Mouse (Mus musculus): ENCODE measurements around the gene Dusp28. TPM values are rescaled to one million over a fixed set of nuclear protein-coding genes. Genes with fewer than 3 reads are reported as not detected.

Gene Dusp28
- polyA plus RNA-seq, 1 experiment from 2014 or later: 9.9 TPM

GRCm38 (mm10) chr1:92895089-92895488 is 11.7 kb upstream of the Dusp28 start:
- peak; percentile 72 for DNase-seq (ENCODE audit: low spot score)
- WGBS: 16% methylated on average over 3 of the region's 3 CpGs
- Histone ChIP-seq H3K9me3 (ENCODE audit: control insufficient read depth, low read length) (no peaks in the 10 kb centered on the region), H3K4me2 (ENCODE audit: low read length) (no peak overlapping the region), H3K9ac (ENCODE audit: low read length) (no peak overlapping the region), H3K27me3 (replicated peaks; ENCODE audit: control insufficient read depth, insufficient read depth, low read length) (no peaks in the 10 kb centered on the region), H3K4me1 (replicated peaks; ENCODE audit: control insufficient read depth, insufficient read depth, low read length) (no peaks in the 10 kb centered on the region), H3K27ac (ENCODE audit: low read depth) (no peak overlapping the region), H3K4me3 (ENCODE audit: low read depth, low read length) (no peak overlapping the region), H3K36me3 (ENCODE audit: control insufficient read depth, insufficient read depth, low read length) (no peaks in the 10 kb centered on the region)
- 0 out of 2 replicates have a peak, but pooled peaks have one; percentile 60 for ATAC-seq (replicated peaks; ENCODE audit: low FRiP score, low TSS enrichment, low read depth)

DNA sequence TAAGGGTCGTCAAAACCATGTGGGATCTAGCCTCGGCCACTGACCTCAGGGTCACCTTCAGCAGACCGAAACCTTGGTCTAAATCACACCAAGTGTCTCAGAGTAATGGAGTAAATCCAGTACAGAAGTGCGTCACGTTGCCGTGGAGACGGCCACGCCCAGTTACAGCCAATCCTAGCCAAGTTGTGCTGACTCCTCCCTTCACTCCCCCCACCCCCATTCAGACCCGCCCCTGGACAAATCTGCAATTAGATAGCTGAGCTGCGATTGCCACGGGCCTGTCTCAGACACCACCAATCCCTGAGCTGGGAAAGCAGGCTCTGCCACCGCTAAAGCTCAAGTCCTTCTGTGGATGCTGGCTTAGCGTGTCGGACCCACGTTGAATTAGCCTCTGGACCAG is 4.0 kb upstream of the Dusp28 start, which contains the start of gene Ankmy1:
TSS of gene Ankmy1 (minus strand) at position 121 of the 400 bp plus-strand sequence.
- H3K9ac ChIP-seq (ENCODE audit: low read length): no peak within 1 kb of the TSS
- H3K4me2 ChIP-seq (ENCODE audit: low read length): peak within 1 kb of the TSS; percentile 49
- H3K36me3 ChIP-seq (ENCODE audit: control insufficient read depth, insufficient read depth, low read length): no peaks in the 10 kb centered on the region
- H3K27me3 ChIP-seq (replicated peaks; ENCODE audit: control insufficient read depth, insufficient read depth, low read length): no peaks in the 10 kb centered on the region
- ATAC-seq (replicated peaks; ENCODE audit: low FRiP score, low TSS enrichment, low read depth) (peak; percentile 14), DNase-seq (ENCODE audit: low spot score) (peak; percentile 81)
- H3K4me3 ChIP-seq (ENCODE audit: low read depth, low read length): peak within 1 kb of the TSS; percentile 13; the same call in 1 of the 2 replicates
- 2% methylated on average over 15 of the region's 15 CpGs for WGBS
- peaks cover 9% of the 10 kb centered on the region for H3K4me1 ChIP-seq (replicated peaks; ENCODE audit: control insufficient read depth, insufficient read depth, low read length)
- no peaks in the 10 kb centered on the region for H3K9me3 ChIP-seq (ENCODE audit: control insufficient read depth, low read length)
- H3K27ac ChIP-seq (ENCODE audit: low read depth): no peak within 1 kb of the TSS

DNA sequence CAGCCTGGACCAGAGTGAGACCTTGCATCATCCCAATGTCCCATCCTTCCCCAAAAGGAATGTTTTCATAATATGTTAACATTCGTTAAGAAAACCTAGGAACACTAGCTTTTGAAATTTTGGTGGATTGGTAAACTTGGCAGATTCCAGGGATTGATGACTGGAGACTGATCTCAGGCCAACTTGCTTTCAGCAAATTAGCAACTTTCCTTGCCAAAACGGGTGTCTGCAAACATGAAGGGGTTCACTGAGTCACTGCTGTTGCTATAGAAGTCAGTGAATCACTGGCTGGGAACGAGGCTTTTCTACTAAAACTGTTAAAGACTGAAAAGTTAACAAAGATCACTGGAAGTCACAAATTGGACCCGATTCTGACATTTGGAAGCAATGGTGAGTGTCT is 3.2 kb upstream of the Dusp28 start:
- DNase-seq (ENCODE audit: low spot score) (no peak), ATAC-seq (replicated peaks; ENCODE audit: low FRiP score, low TSS enrichment, low read depth) (no peak)
- Histone ChIP-seq H3K27ac (ENCODE audit: low read depth) (no peak overlapping the region), H3K9me3 (ENCODE audit: control insufficient read depth, low read length) (no peaks in the 10 kb centered on the region), H3K4me1 (replicated peaks; ENCODE audit: control insufficient read depth, insufficient read depth, low read length) (peaks cover 10% of the 10 kb centered on the region), H3K4me3 (ENCODE audit: low read depth, low read length) (no peak overlapping the region), H3K36me3 (ENCODE audit: control insufficient read depth, insufficient read depth, low read length) (no peaks in the 10 kb centered on the region), H3K4me2 (ENCODE audit: low read length) (no peak overlapping the region), H3K27me3 (replicated peaks; ENCODE audit: control insufficient read depth, insufficient read depth, low read length) (no peaks in the 10 kb centered on the region), H3K9ac (ENCODE audit: low read length) (no peak overlapping the region)
- 80% methylated on average over 4 of the region's 4 CpGs for WGBS

- no peak for ATAC-seq (replicated peaks; ENCODE audit: low FRiP score, low TSS enrichment, low read depth)
- H3K9ac ChIP-seq (ENCODE audit: low read length): no peak overlapping the region
- 83% methylated on average over 2 of the region's 2 CpGs for WGBS
Observed at GRCm38 (mm10) chr1:92905703-92906310, 974 bp upstream of the Dusp28 start.

GRCm38 (mm10) chr1:92907632-92908360 is 1.0 kb downstream of the Dusp28 start:
- peaks cover 29% of the 10 kb centered on the region for H3K4me1 ChIP-seq (replicated peaks; ENCODE audit: control insufficient read depth, insufficient read depth, low read length)
- peak overlapping the region; percentile 69 for H3K4me2 ChIP-seq (ENCODE audit: low read length)
- H3K27ac ChIP-seq (ENCODE audit: low read depth): peak overlapping the region; percentile 81; the same call in 1 of the 2 replicates
- H3K9ac ChIP-seq (ENCODE audit: low read length): peak overlapping the region; percentile 63
- peak overlapping the region; percentile 86 for H3K4me3 ChIP-seq (ENCODE audit: low read depth, low read length)
- no peaks in the 10 kb centered on the region for H3K9me3 ChIP-seq (ENCODE audit: control insufficient read depth, low read length)
- no peaks in the 10 kb centered on the region for H3K36me3 ChIP-seq (ENCODE audit: control insufficient read depth, insufficient read depth, low read length)
- no peaks in the 10 kb centered on the region for H3K27me3 ChIP-seq (replicated peaks; ENCODE audit: control insufficient read depth, insufficient read depth, low read length)
- no peak for ATAC-seq (replicated peaks; ENCODE audit: low FRiP score, low TSS enrichment, low read depth)
- 45% methylated on average over 20 of the region's 20 CpGs for WGBS
- DNase-seq (ENCODE audit: low spot score): no peak

More at GRCm38 (mm10) chr1:92905703-92906310, 974 bp upstream of the Dusp28 start:
- Histone ChIP-seq H3K4me3 (ENCODE audit: low read depth, low read length) (no peak overlapping the region), H3K4me2 (ENCODE audit: low read length) (no peak overlapping the region), H3K9me3 (ENCODE audit: control insufficient read depth, low read length) (no peaks in the 10 kb centered on the region), H3K4me1 (replicated peaks; ENCODE audit: control insufficient read depth, insufficient read depth, low read length) (peaks cover 18% of the 10 kb centered on the region), H3K27ac (ENCODE audit: low read depth) (no peak overlapping the region), H3K27me3 (replicated peaks; ENCODE audit: control insufficient read depth, insufficient read depth, low read length) (no peaks in the 10 kb centered on the region), H3K36me3 (ENCODE audit: control insufficient read depth, insufficient read depth, low read length) (no peaks in the 10 kb centered on the region)
- DNase-seq (ENCODE audit: low spot score): no peak

GRCm38 (mm10) chr1:92908664-92909063 is 1.9 kb downstream of the Dusp28 start:
- Histone ChIP-seq H3K27ac (ENCODE audit: low read depth) (no peak overlapping the region), H3K36me3 (ENCODE audit: control insufficient read depth, insufficient read depth, low read length) (no peaks in the 10 kb centered on the region), H3K9me3 (ENCODE audit: control insufficient read depth, low read length) (no peaks in the 10 kb centered on the region), H3K27me3 (replicated peaks; ENCODE audit: control insufficient read depth, insufficient read depth, low read length) (no peaks in the 10 kb centered on the region), H3K9ac (ENCODE audit: low read length) (no peak overlapping the region), H3K4me3 (ENCODE audit: low read depth, low read length) (no peak overlapping the region), H3K4me1 (replicated peaks; ENCODE audit: control insufficient read depth, insufficient read depth, low read length) (peaks cover 25% of the 10 kb centered on the region), H3K4me2 (ENCODE audit: low read length) (no peak overlapping the region)
- WGBS: 89% methylated on average over 3 of the region's 3 CpGs
- DNase-seq (ENCODE audit: low spot score): no peak
- no peak for ATAC-seq (replicated peaks; ENCODE audit: low FRiP score, low TSS enrichment, low read depth)

DNA sequence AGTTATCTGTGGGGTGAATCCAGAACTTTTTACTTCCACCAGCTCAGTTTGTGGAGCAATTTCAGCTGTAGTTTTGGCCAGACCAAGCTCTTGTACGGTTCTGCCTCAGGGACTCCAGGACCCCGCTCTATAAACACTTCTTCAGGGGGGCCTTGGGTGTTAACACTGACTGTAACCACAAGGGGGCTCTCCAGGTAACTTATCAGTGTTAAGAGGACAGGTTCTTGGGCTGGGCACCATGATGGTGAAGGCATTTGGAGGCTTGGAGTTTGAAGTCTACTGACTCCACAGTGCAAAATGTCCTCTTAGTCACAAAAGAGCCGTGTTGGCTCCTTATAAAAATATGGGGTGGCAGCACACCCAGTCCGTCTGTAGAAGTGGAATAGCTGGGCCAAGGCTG is 2.3 kb downstream of the Dusp28 start:
- 70% methylated on average over 4 of the region's 4 CpGs for WGBS

DNA sequence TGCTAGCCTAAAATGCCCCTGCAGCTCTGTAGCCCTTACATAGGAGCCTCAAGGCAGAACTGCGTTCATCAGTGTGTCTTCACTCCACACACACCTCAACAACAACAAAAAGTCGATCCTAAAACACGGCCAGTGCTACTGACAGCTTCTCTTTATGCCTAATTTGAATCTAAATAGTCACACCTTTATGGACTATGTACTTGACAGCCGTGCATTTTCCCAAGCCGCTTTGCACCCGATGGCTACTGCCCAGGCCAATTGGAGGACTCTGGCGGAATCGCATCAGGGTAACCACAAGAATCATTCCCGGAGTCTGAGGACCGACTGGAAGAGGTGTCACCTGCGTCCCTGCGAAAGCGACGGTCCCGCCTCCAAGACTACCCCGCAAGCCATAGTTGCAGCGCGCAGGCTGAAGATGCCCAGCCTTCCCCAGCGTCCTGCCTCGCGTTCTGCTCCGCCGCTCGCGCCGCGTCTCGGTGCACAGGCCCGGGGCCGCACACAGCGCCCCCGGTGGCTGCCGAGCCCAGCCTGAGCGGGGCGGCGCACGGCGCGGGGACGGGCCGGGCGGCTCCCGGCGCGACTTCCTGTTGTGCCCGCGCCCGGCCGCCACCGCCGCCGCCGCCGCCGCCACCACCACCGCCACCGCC is 3.6 kb downstream of the Dusp28 start, which contains the start of gene Rnpepl1:
TSS of gene Rnpepl1 (plus strand) at position 545 of the 647 bp plus-strand sequence.
- Histone ChIP-seq H3K9ac (ENCODE audit: low read length) (peak within 1 kb of the TSS; percentile 79), H3K36me3 (ENCODE audit: control insufficient read depth, insufficient read depth, low read length) (peaks cover 13% of the 10 kb centered on the region), H3K27ac (ENCODE audit: low read depth) (peak within 1 kb of the TSS; percentile 84), H3K4me3 (ENCODE audit: low read depth, low read length) (peak within 1 kb of the TSS; percentile 72), H3K4me1 (replicated peaks; ENCODE audit: control insufficient read depth, insufficient read depth, low read length) (peaks cover 25% of the 10 kb centered on the region), H3K4me2 (ENCODE audit: low read length) (peak within 1 kb of the TSS; percentile 59), H3K27me3 (replicated peaks; ENCODE audit: control insufficient read depth, insufficient read depth, low read length) (no peaks in the 10 kb centered on the region), H3K9me3 (ENCODE audit: control insufficient read depth, low read length) (no peaks in the 10 kb centered on the region)
- under 1% methylated on average over 45 of the region's 57 CpGs for WGBS
- peak; percentile 65 for ATAC-seq (replicated peaks; ENCODE audit: low FRiP score, low TSS enrichment, low read depth)
- peak; percentile 84 for DNase-seq (ENCODE audit: low spot score)

More for the DNA sequence above, 2.3 kb downstream of the Dusp28 start:
- no peak overlapping the region for H3K9ac ChIP-seq (ENCODE audit: low read length)
- peaks cover 25% of the 10 kb centered on the region for H3K4me1 ChIP-seq (replicated peaks; ENCODE audit: control insufficient read depth, insufficient read depth, low read length)
- H3K27ac ChIP-seq (ENCODE audit: low read depth): no peak overlapping the region
- no peak overlapping the region for H3K4me2 ChIP-seq (ENCODE audit: low read length)
- H3K9me3 ChIP-seq (ENCODE audit: control insufficient read depth, low read length): no peaks in the 10 kb centered on the region
- DNase-seq (ENCODE audit: low spot score) (no peak), ATAC-seq (replicated peaks; ENCODE audit: low FRiP score, low TSS enrichment, low read depth) (no peak)
- H3K36me3 ChIP-seq (ENCODE audit: control insufficient read depth, insufficient read depth, low read length): 0 out of 2 replicates have a peak, but pooled peaks cover 2% of the 10 kb centered on the region
- H3K4me3 ChIP-seq (ENCODE audit: low read depth, low read length): no peak overlapping the region
- no peaks in the 10 kb centered on the region for H3K27me3 ChIP-seq (replicated peaks; ENCODE audit: control insufficient read depth, insufficient read depth, low read length)

Measured in intestine, embryonic 14.5 days (tissue).